Mouse (Mus musculus): Measurements from ENCODE around the gene 2610507B11Rik.

GRCm38 (mm10) chr11:78260489-78261258 is 878 bp upstream of the 2610507B11Rik start:
- TF ChIP-seq EP300 (IDR thresholded peaks at IDR 0.05; ENCODE audit: low read depth) (no peak), CTCF (IDR thresholded peaks at IDR 0.05; ENCODE audit: low read depth) (no peak)
